ENCODE assay signal across 30 mouse cellular contexts in the genomic region with DNA sequence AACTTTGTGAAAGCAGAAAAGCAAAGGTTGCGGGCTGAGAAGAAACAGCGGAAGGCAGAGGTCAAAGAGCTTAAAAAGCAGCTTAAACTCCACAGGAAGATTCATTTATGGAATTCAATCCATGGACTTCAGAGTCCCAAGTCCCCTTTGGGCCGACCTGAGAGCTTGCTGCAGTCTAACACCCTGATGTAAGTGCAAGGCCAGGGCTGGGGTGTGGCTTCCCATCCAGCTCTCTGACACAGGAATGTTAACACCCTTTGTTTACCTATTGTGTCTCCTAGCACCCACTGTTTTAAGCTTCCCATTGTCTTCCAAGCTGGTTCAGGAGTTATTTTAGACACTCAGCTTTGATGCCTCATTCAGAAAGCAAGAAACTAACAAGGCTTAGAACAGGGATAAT. TPM values are rescaled to one million over a fixed set of nuclear protein-coding genes. Genes with fewer than 3 reads are reported as not detected.
DNase-seq lines count a peak whose midpoint lies in the region; ATAC-seq and TF ChIP-seq lines count a peak whose summit lies in the region.
"Had no signal": no experiment of that assay in that cellular context is flagged by ENCODE, and none has a peak within 500 bp of the region (broad histone marks: within the 10 kb centered on the region; RNA-seq: fewer than 3 reads in every experiment).

No protein-coding gene starts in this region.

- H3K4me1 ChIP-seq in ES-Bruce4 (ENCODE audit: control insufficient read depth, insufficient read depth, low read length): no peaks in the 10 kb centered on the region
- H3K4me1 ChIP-seq in intestine, embryonic 15.5 days (replicated peaks): no peaks in the 10 kb centered on the region
- H3K4me1 ChIP-seq in midbrain, embryonic 16.5 days (ENCODE audit: control insufficient read depth, insufficient read depth, low read length): no peaks in the 10 kb centered on the region
- H3K4me1 ChIP-seq: embryonic facial prominence, embryonic 12.5 days; embryonic facial prominence, embryonic 15.5 days; heart, embryonic 12.5 days; heart, embryonic 15.5 days; hindbrain, embryonic 10.5 days; hindbrain, embryonic 13.5 days had no signal

- TF ChIP-seq EP300 in ES-Bruce4 (IDR thresholded peaks at IDR 0.05; ENCODE audit: insufficient read depth, low read depth, low read length): peak; percentile 59; the same call in 1 of the 2 replicates

- H3K27ac ChIP-seq in ES-Bruce4 (ENCODE audit: insufficient read depth, low read length): 0 out of 2 replicates have a peak overlapping the region, but pooled peaks have one; percentile 67
- no peak overlapping the region for H3K27ac ChIP-seq in intestine, embryonic 15.5 days
- no peak overlapping the region for H3K27ac ChIP-seq in midbrain, embryonic 16.5 days (ENCODE audit: low read length)
- H3K27ac ChIP-seq: embryonic facial prominence, embryonic 12.5 days; embryonic facial prominence, embryonic 15.5 days; gastrocnemius, adult 2 months; heart, embryonic 15.5 days; hindbrain, embryonic 10.5 days; hindbrain, embryonic 13.5 days had no signal

- peak; percentile 98 for DNase-seq in R1 (ENCODE audit: low read depth, low spot score)
- peak; percentile 42 for DNase-seq in large intestine, adult 2 months (ENCODE audit: low read depth, low spot score)
- DNase-seq in kidney, adult 18-20 months: no peak
- DNase-seq in gastrocnemius, postnatal 10 days: no peak
- DNase-seq in urinary bladder, postnatal 36 days (ENCODE audit: low spot score in 2 of 2): no peak
- DNase-seq: adrenal gland, postnatal 10 days; adrenal gland, postnatal 36 days; cerebellum, adult 18-20 months; cerebellum, adult 9-10 months; cerebellum, postnatal 14 days; forebrain, postnatal 0 days; gastrocnemius, adult 2 months; gastrocnemius, postnatal 25 days; heart, adult 18-20 months; heart, postnatal 10 days; heart, postnatal 36 days had no signal

- H3K4me3 ChIP-seq in ES-Bruce4 (ENCODE audit: low read depth, low read length): no peak overlapping the region
- H3K4me3 ChIP-seq in intestine, embryonic 15.5 days (replicated peaks): no peak overlapping the region
- H3K4me3 ChIP-seq in midbrain, embryonic 16.5 days (ENCODE audit: low read depth, low read length): no peak overlapping the region
- H3K4me3 ChIP-seq: embryonic facial prominence, embryonic 12.5 days; embryonic facial prominence, embryonic 15.5 days; gastrocnemius, adult 2 months; heart, embryonic 12.5 days; heart, embryonic 15.5 days; hindbrain, embryonic 10.5 days; hindbrain, embryonic 13.5 days had no signal

- no peaks in the 10 kb centered on the region for H3K27me3 ChIP-seq in ES-Bruce4 (ENCODE audit: control insufficient read depth, insufficient read depth, low read length, poor library complexity, severe bottlenecking)
- no peaks in the 10 kb centered on the region for H3K27me3 ChIP-seq in intestine, embryonic 15.5 days (replicated peaks)
- H3K27me3 ChIP-seq in midbrain, embryonic 16.5 days (ENCODE audit: control insufficient read depth, insufficient read depth, low read depth, low read length): no peaks in the 10 kb centered on the region
- H3K27me3 ChIP-seq: embryonic facial prominence, embryonic 12.5 days; embryonic facial prominence, embryonic 15.5 days; heart, embryonic 12.5 days; heart, embryonic 15.5 days; hindbrain, embryonic 13.5 days had no signal

- WGBS in intestine, embryonic 15.5 days: 73% methylated on average over 3 of the region's 3 CpGs
- 51% methylated on average over 3 of the region's 3 CpGs for WGBS in large intestine, adult 2 months
- WGBS in midbrain, embryonic 16.5 days: 68% methylated on average over 3 of the region's 3 CpGs

- TF ChIP-seq CTCF in ES-Bruce4 (IDR thresholded peaks at IDR 0.05; ENCODE audit: low read depth, low read length): no peak

- TF ChIP-seq POLR2A in ES-Bruce4 (IDR thresholded peaks at IDR 0.05; ENCODE audit: insufficient read depth, low read length): no peak

- H3K9me3 ChIP-seq in ES-Bruce4 (replicated peaks; ENCODE audit: control insufficient read depth, insufficient read depth, low read length, poor library complexity, severe bottlenecking): no peaks in the 10 kb centered on the region
- no peaks in the 10 kb centered on the region for H3K9me3 ChIP-seq in intestine, embryonic 15.5 days
- no peaks in the 10 kb centered on the region for H3K9me3 ChIP-seq in midbrain, embryonic 16.5 days (replicated peaks; ENCODE audit: control insufficient read depth, low read length, poor library complexity, severe bottlenecking)
- H3K9me3 ChIP-seq: embryonic facial prominence, embryonic 12.5 days; embryonic facial prominence, embryonic 15.5 days; heart, embryonic 12.5 days; heart, embryonic 15.5 days; hindbrain, embryonic 10.5 days; hindbrain, embryonic 13.5 days had no signal

- no peak overlapping the region for H3K9ac ChIP-seq in ES-Bruce4 (ENCODE audit: low read depth, poor library complexity, severe bottlenecking)
- H3K9ac ChIP-seq in intestine, embryonic 15.5 days: no peak overlapping the region
- no peak overlapping the region for H3K9ac ChIP-seq in midbrain, embryonic 16.5 days (ENCODE audit: low read depth, low read length)
- H3K9ac ChIP-seq: embryonic facial prominence, embryonic 12.5 days; embryonic facial prominence, embryonic 15.5 days; forebrain, postnatal 0 days; heart, embryonic 12.5 days; heart, embryonic 15.5 days; hindbrain, embryonic 13.5 days had no signal

- H3K36me3 ChIP-seq in ES-Bruce4 (ENCODE audit: control insufficient read depth, insufficient read depth, low read length, poor library complexity, severe bottlenecking): peaks cover 75% of the 10 kb centered on the region
- H3K36me3 ChIP-seq in intestine, embryonic 15.5 days: peaks cover 60% of the 10 kb centered on the region
- peaks cover 73% of the 10 kb centered on the region for H3K36me3 ChIP-seq in midbrain, embryonic 16.5 days (ENCODE audit: control insufficient read depth, insufficient read depth, low read length)

- no peak overlapping the region for H3K4me2 ChIP-seq in intestine, embryonic 15.5 days (replicated peaks)
- H3K4me2 ChIP-seq in midbrain, embryonic 16.5 days (ENCODE audit: low read length): no peak overlapping the region
- H3K4me2 ChIP-seq: embryonic facial prominence, embryonic 12.5 days; embryonic facial prominence, embryonic 15.5 days; heart, embryonic 12.5 days; heart, embryonic 15.5 days; hindbrain, embryonic 13.5 days had no signal

- peak; percentile 75; the same call in 1 of the 2 replicates for ATAC-seq in intestine, embryonic 15.5 days
- no peak for ATAC-seq in midbrain, embryonic 16.5 days
- ATAC-seq: forebrain, embryonic 14.5 days; forebrain, postnatal 0 days; hindbrain, embryonic 16.5 days had no signal

RNA-seq across cellular contexts. Expression of a gene that starts 13.6 kb away (rescaled TPM):
- polyA plus RNA-seq in ES-Bruce4 (2011; ENCODE audit: insufficient read depth, insufficient read length, low read depth, missing spikeins): 5.8 and 9.2 TPM in 2 replicates
- 21.6 and 22.0 TPM in 2 replicates for polyA plus RNA-seq in intestine, embryonic 15.5 days (2015; fragmentation: Nextera tagmentation; extraction: Ambion mirVana)
- polyA plus RNA-seq in large intestine, adult 2 months (2012; rRNA removed): 112 and 164 TPM in 2 replicates
- total RNA-seq in gastrocnemius, postnatal 10 days (2021): 1 to 10 TPM; 2.4 to 2.9 TPM
- 2.2 and 3.2 TPM in 2 replicates for polyA plus RNA-seq in midbrain, embryonic 16.5 days (2015; fragmentation: Nextera tagmentation; extraction: Ambion mirVana)

RNA-seq across cellular contexts. Expression of a gene that starts 16.5 kb away (rescaled TPM):
- polyA plus RNA-seq in ES-Bruce4 (2011; ENCODE audit: insufficient read depth, insufficient read length, low read depth, missing spikeins): 245 and 262 TPM in 2 replicates
- 57.0 and 61.2 TPM in 2 replicates for polyA plus RNA-seq in intestine, embryonic 15.5 days (2015; fragmentation: Nextera tagmentation; extraction: Ambion mirVana)
- polyA plus RNA-seq in large intestine, adult 2 months (2012; rRNA removed): 58.9 and 105 TPM in 2 replicates
- total RNA-seq in gastrocnemius, postnatal 10 days (2021): 10 to 100 TPM; 73.1 to 81.8 TPM
- 98.4 and 108 TPM in 2 replicates for polyA plus RNA-seq in midbrain, embryonic 16.5 days (2015; fragmentation: Nextera tagmentation; extraction: Ambion mirVana)

RNA-seq across cellular contexts. Expression of a gene that starts 16.7 kb away (rescaled TPM):
- polyA plus RNA-seq in ES-Bruce4 (2011; ENCODE audit: insufficient read depth, insufficient read length, low read depth, missing spikeins): 62.4 and 68.2 TPM in 2 replicates
- polyA plus RNA-seq in intestine, embryonic 15.5 days (2015; fragmentation: Nextera tagmentation; extraction: Ambion mirVana): 8.4 and 10.2 TPM in 2 replicates
- 1.3 and 2.1 TPM in 2 replicates for polyA plus RNA-seq in large intestine, adult 2 months (2012; rRNA removed)
- total RNA-seq in gastrocnemius, postnatal 10 days (2021): 1 to 10 TPM; 1.9 to 4.6 TPM
- polyA plus RNA-seq in midbrain, embryonic 16.5 days (2015; fragmentation: Nextera tagmentation; extraction: Ambion mirVana): 1.9 TPM in 2 replicates

RNA-seq across cellular contexts. Expression of a gene that starts 30.6 kb away (rescaled TPM):
- polyA plus RNA-seq in ES-Bruce4 (2011; ENCODE audit: insufficient read depth, insufficient read length, low read depth, missing spikeins): not detected in 2 replicates
- not detected in 2 replicates for polyA plus RNA-seq in intestine, embryonic 15.5 days (2015; fragmentation: Nextera tagmentation; extraction: Ambion mirVana)
- polyA plus RNA-seq in large intestine, adult 2 months (2012; rRNA removed): not detected in 2 replicates
- not detected for total RNA-seq in gastrocnemius, postnatal 10 days (2021)
- not detected in 2 replicates for polyA plus RNA-seq in midbrain, embryonic 16.5 days (2015; fragmentation: Nextera tagmentation; extraction: Ambion mirVana)
- total RNA-seq: adrenal gland, adult 18-20 months; adrenal gland, postnatal 10 days; adrenal gland, postnatal 36 days; common myeloid progenitor, adult 5-6 weeks; forebrain, postnatal 0 days; gastrocnemius, adult 2 months; gastrocnemius, postnatal 25 days; heart, adult 18-20 months; heart, postnatal 10 days; heart, postnatal 36 days had no signal
- polyA plus RNA-seq: embryonic facial prominence, embryonic 12.5 days; embryonic facial prominence, embryonic 15.5 days; forebrain, embryonic 14.5 days; forebrain, postnatal 0 days; frontal cortex, adult 2 months; heart, embryonic 12.5 days; heart, embryonic 15.5 days; hindbrain, embryonic 10.5 days; hindbrain, embryonic 13.5 days; hindbrain, embryonic 16.5 days had no signal

RNA-seq across cellular contexts. Expression of a gene that starts 58.6 kb away (rescaled TPM):
- polyA plus RNA-seq in ES-Bruce4 (2011; ENCODE audit: insufficient read depth, insufficient read length, low read depth, missing spikeins): 57.4 and 64.0 TPM in 2 replicates
- polyA plus RNA-seq in intestine, embryonic 15.5 days (2015; fragmentation: Nextera tagmentation; extraction: Ambion mirVana): 34.5 and 35.8 TPM in 2 replicates
- polyA plus RNA-seq in large intestine, adult 2 months (2012; rRNA removed): 26.1 and 26.7 TPM in 2 replicates
- total RNA-seq in gastrocnemius, postnatal 10 days (2021): 10 to 100 TPM; 18.0 to 20.9 TPM
- polyA plus RNA-seq in midbrain, embryonic 16.5 days (2015; fragmentation: Nextera tagmentation; extraction: Ambion mirVana): 10.6 and 10.7 TPM in 2 replicates

Comparison
In these comparisons a context has a peak if more than half of its experiments do, and no peak if none do; other contexts are left out.
1. DNase-seq: peak in R1 (single experiment) and large intestine, adult 2 months (single experiment); none in kidney, adult 18-20 months (single experiment), gastrocnemius, postnatal 10 days (single experiment) and urinary bladder, postnatal 36 days (0 of 2).